Mouse (Mus musculus) CH12.LX (cell line): Measurements from ENCODE around the gene Hpcal1.

Experiments used
- CHD1 ChIP-seq: IDR thresholded peaks from 2 replicates; pipeline ENCODE4 v1.6.1; 2012; ENCODE audit warnings: low read depth, low read length, improper control_type of control experiment, inconsistent platforms
- CHD2 ChIP-seq: IDR thresholded peaks from 2 replicates; pipeline ENCODE4 v1.6.1; 2011; ENCODE audit warnings: low read length, improper control_type of control experiment
- CTCF ChIP-seq, 2 experiments: IDR thresholded peaks in 1 of 2; conservative IDR thresholded peaks in 1 of 2; 2 replicates each; pipeline ENCODE4 v1.5.1; 2011 to 2012; ENCODE audit warnings: low read depth in 2 of 2, low read length in 2 of 2, improper control_type of control experiment in 1 of 2, inconsistent platforms in 1 of 2, mild to moderate bottlenecking in 1 of 2, moderate library complexity in 1 of 2
- JUND ChIP-seq: conservative IDR thresholded peaks from 2 replicates; pipeline ENCODE4 v1.6.1; 2011; ENCODE audit warnings: low read depth, low read length, improper control_type of control experiment
- KAT2A ChIP-seq: IDR thresholded peaks from 2 replicates; pipeline ENCODE4 v1.6.1; 2012; ENCODE audit warnings: low read length, improper control_type of control experiment, inconsistent platforms; ENCODE audit not compliant: insufficient replicate concordance
- MEF2A ChIP-seq: IDR thresholded peaks from 2 replicates; pipeline ENCODE4 v1.6.1; 2014; ENCODE audit warnings: low read depth, mild to moderate bottlenecking, inconsistent platforms, low read length, improper control_type of control experiment, borderline replicate concordance
- POLR2A ChIP-seq: IDR thresholded peaks from 2 replicates; pipeline ENCODE4 v1.6.1; 2011; ENCODE audit warnings: low read depth, mild to moderate bottlenecking, improper control_type of control experiment, low read length
- TCF12 ChIP-seq: IDR thresholded peaks from 2 replicates; pipeline ENCODE4 v1.6.1; 2014; ENCODE audit warnings: low read depth, mild to moderate bottlenecking, inconsistent platforms, low read length, improper control_type of control experiment
- ZMIZ1 ChIP-seq: IDR thresholded peaks from 2 replicates; pipeline ENCODE4 v1.6.1; 2012; ENCODE audit warnings: low read depth, mild to moderate bottlenecking, inconsistent platforms, low read length, improper control_type of control experiment

- TF ChIP-seq CHD2 = no peak
- TF ChIP-seq ZMIZ1 = no peak
- TF ChIP-seq MEF2A = no peak
- no peak for TF ChIP-seq TCF12
- TF ChIP-seq CTCF (conservative IDR thresholded peaks at IDR 0.05 in 1 of 2, IDR thresholded peaks at IDR 0.05 in 1 of 2; ENCODE audit: low read depth in 2 of 2, low read length in 2 of 2) = no peak
- TF ChIP-seq CHD1 = no peak
- no peak; the same call in 1 of the 2 replicates for TF ChIP-seq POLR2A
- no peak for TF ChIP-seq KAT2A
- TF ChIP-seq JUND = no peak
Measured at GRCm38 (mm10) chr12:17689931-17690563, 609 bp upstream of the Hpcal1 start.
